Mouse (Mus musculus) activated CD4-positive, CD25-positive, alpha-beta regulatory T cell, adult 9 weeks (primary cell): ENCODE measurements around the gene Smyd4. TPM values are rescaled to one million over a fixed set of nuclear protein-coding genes. Genes with fewer than 3 reads are reported as not detected.

Source experiments
- polyA plus RNA-seq: library from polyadenylated mRNA; unstranded; fragments of 100-300 nt; shearing (Covaris generic); gene quantifications from one replicate; pipeline ENCODE4 v1.2.1, GENCODE M21; 2017

Smyd4 gene
- polyA plus RNA-seq: 21.9 TPM

DNA sequence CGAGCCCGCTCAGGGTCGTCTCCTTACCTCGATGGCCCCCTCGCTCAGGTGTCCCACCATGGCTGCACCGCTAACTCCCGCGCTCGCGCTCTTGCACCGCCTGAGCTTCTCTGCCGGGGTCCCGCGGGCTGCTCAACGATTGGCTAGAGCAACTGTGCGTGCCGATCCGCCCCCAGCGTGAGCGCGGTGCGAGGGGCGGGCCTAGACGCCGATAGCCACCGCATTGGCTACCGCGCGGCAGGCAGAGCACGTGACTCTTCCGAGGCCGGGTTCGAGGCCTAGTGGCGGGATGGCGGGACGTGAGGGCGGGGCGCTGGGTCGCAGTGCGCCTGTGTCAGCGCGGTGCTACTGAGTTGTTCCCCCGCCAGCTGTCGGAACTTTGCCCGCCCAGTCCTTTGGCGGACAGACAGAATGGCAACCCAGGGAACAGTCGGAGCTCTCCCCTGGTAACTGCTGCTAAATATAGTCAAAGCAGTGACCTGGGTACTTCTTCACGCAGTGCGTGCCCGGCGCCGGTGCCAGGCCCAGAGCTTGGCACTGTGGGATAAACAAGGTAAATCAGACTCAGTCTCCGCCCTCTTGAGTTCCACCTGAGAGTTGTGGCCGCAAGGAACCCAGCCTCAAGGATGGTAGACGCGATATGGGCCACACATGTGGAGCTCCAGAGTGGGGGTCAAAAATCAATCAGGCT is at the start of gene Smyd4, which contains the start of gene Rpa1:
Smyd4 (plus strand) TSS at position 235 of the 691 bp plus-strand sequence.
Rpa1 (minus strand) TSS at position 126 of the 691 bp plus-strand sequence.

DNA sequence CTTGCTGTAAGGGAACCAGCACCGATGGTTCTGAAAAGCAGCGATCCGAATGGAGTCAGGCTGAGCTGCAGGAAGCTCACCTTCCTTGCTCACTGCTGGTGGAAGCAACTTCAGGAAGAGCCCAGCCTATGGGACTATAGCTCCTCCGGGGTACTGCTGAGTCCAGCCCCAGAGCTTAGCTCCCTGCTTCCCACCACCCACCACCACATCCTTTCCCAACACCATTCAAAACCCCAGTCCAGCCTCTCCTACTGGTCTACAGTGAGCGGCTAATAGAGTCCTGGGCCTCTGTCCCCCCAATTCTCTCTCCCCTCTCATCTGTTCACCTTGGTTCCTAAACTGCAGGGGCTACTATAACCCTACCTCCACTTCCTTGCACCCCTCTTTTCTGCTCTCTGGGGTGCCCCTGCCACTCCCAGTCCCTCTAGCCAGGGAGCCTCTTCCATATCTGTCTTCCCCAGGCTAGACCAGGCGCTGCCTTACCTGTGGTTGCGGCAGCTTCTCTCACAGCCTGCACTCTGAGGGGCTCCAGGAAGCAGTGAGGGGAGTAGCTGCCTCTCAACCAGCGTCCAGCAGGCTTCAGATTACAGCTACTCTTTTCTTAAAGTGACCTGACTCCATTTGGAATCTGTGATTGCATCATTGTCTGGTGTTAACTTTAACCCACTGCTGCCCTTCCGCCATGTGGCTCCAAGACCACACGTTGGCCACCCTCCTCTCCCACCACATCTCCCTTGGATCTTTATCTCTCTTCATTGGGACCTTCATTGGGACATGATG is 74.0 kb downstream of the Smyd4 start, which contains the start of gene Serpinf1:
Serpinf1 (minus strand) TSS at position 689 of the 780 bp plus-strand sequence.

DNA sequence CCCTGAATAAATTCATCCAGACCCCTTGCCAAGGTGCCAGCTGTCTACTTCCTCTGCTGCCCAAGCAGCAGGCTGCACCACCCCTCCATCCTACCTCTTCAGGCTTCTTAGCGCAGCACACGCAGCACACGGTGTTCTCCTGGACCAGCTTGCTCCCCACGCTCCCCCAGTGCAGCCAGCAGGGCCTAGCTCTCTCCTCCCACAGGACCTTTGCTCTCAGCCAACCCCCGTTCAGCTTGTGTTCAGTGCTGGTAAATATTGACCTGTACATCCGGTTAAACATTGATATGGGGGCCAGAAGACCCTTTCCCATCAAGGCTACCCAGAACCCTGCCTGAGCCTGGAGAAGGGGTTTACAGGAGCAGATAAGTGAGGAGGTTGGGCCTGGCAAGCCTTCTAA is 91.1 kb downstream of the Smyd4 start, which contains the start of gene Serpinf2:
Serpinf2 (minus strand) TSS at position 229 of the 400 bp plus-strand sequence.

DNA sequence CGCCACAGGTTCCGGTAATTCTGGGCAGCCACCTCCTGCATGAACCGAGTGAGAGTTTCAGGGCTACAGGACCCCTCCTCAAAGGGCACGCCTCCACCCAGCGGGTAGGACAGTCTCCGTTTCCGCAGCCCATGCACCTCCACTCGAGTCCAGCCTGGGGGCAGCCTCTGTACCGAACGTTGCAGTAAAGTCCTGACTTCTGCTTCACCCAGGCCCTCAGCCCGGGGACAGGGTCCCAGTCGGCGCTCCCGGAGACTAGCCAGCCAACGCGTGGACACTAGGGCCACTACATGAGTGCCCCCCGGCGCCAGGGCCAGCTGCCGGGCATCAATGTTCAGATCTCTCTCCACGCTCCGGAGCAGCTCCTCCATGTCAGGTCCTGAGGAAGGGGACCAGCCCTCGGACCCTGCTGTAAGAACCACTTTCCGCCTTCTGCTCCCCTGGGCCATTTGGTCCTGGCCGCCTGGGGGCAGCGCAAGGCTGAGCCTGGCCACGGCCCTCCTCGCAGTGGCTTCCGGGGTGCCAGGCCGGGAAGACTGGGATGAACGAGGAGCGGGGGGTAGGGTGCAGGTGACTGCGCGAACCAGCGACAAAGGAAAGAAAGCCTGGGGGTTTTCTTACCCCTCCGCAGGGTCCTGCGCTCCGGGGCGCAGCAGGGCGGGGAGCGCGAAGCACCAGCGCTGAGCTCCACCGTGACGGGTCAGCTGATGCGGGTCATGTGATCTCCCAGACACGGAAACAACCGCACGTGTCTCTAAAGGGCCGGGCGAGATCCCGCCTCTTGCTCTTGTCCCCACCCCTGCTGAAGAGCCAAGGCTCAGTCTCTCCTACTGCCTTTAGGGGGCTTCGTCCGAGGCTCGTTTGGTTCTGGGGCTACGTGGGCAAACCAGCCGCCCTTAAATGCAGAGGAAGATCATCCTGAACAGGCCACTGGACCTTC is 106.0 kb downstream of the Smyd4 start, which contains the start of gene Wdr81:
Wdr81 (minus strand) TSS at position 727 of the 940 bp plus-strand sequence.

Other genes with a start within 250 kb of the Smyd4 start
- 1.0 TPM for gene Hic1, start 178.9 kb upstream of the Smyd4 start, polyA plus RNA-seq
- gene Ovca2, start 169.6 kb upstream of the Smyd4 start, polyA plus RNA-seq: 38.1 TPM
- 19.2 TPM for gene Dph1, start 157.2 kb upstream of the Smyd4 start, polyA plus RNA-seq
- gene Rtn4rl1, start 154.7 kb upstream of the Smyd4 start, polyA plus RNA-seq: 2.8 TPM
- gene Rpa1, start 109 bp upstream of the Smyd4 start, polyA plus RNA-seq: 156 TPM
- 3.3 TPM for gene Serpinf1, start 74.3 kb downstream of the Smyd4 start, polyA plus RNA-seq
- not detected for gene Serpinf2, start 91.2 kb downstream of the Smyd4 start, polyA plus RNA-seq
- gene Wdr81, start 106.3 kb downstream of the Smyd4 start, polyA plus RNA-seq: 21.9 TPM
- gene Tlcd2, start 113.3 kb downstream of the Smyd4 start, polyA plus RNA-seq: 8.3 TPM
- 75.9 TPM for gene Prpf8, start 138.4 kb downstream of the Smyd4 start, polyA plus RNA-seq
- gene Rilp, start 161.7 kb downstream of the Smyd4 start, polyA plus RNA-seq: not detected
- 1.4 TPM for gene Scarf1, start 165.1 kb downstream of the Smyd4 start, polyA plus RNA-seq
- gene Slc43a2, start 183.3 kb downstream of the Smyd4 start, polyA plus RNA-seq: 80.3 TPM
- gene Pitpna, start 239.7 kb downstream of the Smyd4 start, polyA plus RNA-seq: 55.6 TPM